Mouse (Mus musculus) spleen, adult 2 months (tissue): ENCODE data around the gene Etfa.

ENCODE experiments used
- CTCF ChIP-seq: fragments of 200-500 bp; IDR thresholded peaks from 2 replicates; pipeline ENCODE4 v1.5.1; 2011; ENCODE audit warnings: mild to moderate bottlenecking, inconsistent platforms; ENCODE audit not compliant: insufficient read depth, insufficient read length, insufficient replicate concordance; ENCODE audit errors: extremely low read depth
- POLR2A ChIP-seq: fragments of 200-500 bp; IDR thresholded peaks from 2 replicates; pipeline ENCODE4 v1.6.1; 2011; ENCODE audit warnings: low read depth, low read length, inconsistent platforms

DNA sequence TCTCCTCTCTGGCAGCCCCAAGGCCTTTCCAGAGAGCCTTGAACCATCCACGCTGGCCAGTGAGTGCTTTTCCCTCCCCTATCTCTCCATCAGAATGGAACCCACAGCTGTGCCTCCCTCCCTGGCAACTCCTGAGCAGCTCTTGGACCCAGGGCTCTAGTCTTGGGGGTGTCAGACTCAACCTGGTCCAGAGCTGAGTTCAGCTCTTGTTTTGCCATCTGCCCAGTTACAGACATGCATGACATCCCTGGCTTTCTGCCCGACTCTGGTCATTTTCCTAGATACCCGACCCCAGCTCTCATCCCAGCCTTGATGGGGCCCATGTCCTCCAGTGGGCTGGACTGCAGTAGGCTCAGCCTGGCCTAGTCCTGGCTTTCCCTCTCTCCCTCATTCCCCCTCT is 73.6 kb downstream of the Etfa start:
- no peak for TF ChIP-seq CTCF
- no peak for TF ChIP-seq POLR2A
